Mouse (Mus musculus) frontal cortex, postnatal 14 days (tissue): Measurements from ENCODE around the gene Zfp961.
"Not testable (repeated sequence)": the region's sequence is repeated elsewhere in the genome, so short reads cannot be mapped to it uniquely, and the experiment has no call there.

Experiments
- DNase-seq, 2 experiments: peaks; one replicate each; pipeline ENCODE4 v3.0.0; 2022; ENCODE audit warnings: low spot score in 2 of 2

The Zfp961 gene

DNA sequence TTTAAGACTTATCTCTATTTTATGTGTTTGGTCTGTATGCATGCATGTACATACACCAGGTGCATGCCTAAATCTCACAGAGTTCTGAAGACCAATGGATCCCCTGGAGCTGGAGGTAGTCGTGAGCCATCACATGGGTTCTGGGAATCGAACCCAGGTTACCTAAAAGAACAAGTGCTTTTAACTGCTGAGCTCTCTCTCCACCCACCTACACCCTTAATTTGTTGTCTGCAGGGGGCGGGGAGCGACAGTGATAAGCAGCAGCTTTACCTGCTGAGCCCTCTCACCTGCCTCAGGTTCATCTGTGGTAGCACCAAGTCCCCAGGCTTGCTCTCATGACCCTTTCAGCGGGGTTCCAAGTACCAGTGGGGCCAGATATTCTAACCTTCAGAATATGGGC is 11.0 kb downstream of the Zfp961 start:
- no peak for DNase-seq

DNA sequence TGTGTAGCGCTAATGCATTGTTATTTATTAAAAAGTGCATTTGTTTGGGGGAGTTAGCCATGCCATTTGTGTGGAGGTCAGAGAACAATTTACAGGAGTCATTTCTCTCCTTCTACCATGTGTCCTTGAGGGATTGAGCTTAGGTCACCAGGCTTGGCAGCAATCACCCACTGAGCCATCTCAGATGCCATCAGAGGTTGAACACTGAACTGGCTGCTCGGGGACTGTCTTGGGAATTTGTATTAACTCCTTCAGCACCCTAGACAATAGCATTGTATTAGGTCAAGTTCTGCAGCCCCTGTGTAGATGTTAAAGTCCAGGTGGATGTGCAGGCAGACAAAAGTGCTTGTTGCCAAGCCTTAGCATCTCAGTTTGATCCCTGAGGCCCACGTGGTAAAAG is 13.2 kb downstream of the Zfp961 start:
- no peak for DNase-seq

DNA sequence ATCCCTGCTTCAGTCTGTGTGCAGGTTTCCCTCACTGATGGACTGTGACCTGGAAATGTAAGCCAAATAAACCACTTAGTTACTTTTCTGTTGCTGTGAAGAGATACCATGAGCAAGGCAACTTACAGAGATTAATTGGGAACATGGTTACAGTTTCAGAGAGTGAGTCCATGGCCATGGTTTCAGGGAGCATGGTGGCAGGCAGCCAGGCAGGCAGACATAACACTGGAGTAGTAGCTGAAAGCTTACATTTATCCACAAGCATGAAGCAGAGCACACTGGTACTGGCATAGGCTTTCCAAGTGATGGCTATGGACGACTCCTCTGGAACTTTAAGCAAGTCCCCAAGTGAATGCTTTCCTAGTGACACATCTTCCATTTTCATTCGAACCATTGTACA is 14.3 kb downstream of the Zfp961 start:
- no peak for DNase-seq

DNA sequence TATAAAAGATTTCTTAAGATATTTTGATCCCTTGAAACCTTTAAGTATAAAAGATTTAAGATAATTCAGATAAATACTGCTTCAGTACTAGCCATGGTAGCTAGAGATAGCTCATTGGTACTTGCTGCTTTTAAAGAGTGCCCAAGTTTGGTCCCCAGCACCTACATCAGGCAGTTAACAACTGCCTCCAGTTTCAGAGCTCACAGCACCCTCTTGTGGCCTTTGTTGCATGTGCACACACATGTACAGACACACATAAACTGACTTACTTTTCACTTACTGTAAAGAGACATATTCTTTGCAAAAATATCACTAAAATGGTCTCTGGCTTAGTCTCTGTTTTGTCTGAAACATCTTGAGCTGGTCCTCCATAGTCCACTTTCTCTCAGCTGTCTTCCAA is 15.6 kb downstream of the Zfp961 start:
- DNase-seq = no peak

DNA sequence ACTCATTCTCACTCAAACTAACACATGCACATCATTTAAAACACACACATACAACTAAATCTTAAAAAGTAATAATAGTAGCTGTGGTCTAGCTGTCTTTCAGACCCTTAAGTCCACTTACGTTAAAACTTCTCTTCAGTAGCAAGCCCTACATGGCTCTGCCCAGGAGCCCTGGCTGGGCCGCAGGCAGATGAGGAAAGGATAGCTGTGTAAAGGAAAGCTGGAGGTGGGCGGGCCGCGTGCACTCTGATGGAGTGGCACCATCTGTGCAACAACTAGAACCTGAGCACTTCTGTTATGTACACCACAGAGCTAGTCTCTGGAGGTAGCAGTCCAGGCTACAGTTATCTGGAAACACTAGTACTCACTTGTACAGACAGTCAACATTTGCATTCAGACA is 16.4 kb downstream of the Zfp961 start:
- DNase-seq = no peak

DNA sequence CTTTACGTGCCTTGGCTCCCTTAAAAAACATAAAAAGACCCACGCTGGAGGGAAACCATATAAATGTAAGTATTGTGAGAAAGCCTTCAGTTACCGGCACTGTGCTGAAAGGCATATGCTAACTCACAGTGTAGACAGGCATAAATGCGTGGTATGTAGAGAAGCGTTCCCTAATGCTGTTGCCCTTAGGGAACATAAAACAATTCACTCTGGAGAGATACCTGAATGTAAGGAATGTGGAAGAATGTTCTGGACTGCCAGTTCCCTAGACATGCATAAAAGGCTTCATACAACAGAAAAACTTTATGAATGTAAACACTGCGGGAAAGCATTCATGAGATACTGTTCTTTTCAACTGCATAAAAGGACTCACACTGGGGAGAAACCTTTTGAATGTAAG is 17.3 kb downstream of the Zfp961 start:
- DNase-seq = no peak

DNA sequence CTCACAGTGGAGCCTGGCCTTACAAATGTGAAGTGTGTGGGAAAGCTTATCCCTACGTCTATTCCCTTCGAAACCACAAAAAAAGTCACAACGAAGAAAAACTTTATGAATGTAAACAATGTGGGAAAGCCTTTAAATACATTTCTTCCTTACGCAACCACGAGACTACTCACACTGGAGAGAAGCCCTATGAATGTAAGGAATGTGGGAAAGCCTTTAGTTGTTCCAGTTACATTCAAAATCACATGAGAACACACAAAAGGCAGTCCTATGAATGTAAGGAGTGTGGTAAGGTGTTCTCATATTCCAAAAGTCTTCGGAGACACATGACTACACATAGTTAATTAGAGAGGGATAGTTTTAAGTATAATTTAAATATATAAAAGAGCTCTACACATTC is 17.8 kb downstream of the Zfp961 start:
- no peak for DNase-seq

DNA sequence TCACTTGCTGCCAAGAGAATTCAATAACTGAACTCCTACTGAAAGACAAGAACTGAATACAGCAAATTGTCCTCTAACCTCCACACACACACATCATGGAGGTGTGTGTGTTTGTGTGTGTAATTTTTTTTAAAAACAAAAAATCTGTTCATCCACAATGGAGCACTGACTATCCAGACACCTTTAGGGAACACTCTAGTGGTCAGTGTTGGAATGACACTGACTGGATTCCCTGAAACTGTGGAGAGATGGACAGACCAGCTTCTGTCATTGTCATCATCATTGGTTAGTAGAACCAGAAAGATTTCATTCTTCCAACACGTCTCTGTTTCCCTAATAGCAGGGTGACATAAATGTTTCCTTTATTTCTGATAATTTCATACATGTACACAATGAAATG is 21.1 kb downstream of the Zfp961 start:
- DNase-seq = no peak

DNA sequence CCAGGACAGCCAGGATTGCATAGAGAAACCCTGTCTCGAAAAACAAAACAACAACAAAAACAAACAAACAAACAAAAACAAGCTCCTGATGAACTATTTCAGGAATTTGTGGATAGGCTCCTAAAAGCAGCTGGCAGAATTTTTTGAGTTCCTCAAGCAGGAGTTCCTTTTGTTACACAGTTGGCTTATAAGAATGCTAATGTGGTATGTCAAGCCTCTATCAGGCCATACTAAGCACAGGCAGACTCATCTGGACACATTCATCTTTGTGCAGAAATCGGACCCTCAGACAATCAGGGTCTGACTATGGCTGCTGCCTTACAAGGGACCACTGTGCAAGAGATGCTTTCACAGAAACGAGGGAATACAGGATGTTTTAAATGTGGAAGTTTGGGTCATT is 23.4 kb downstream of the Zfp961 start:
- DNase-seq = no peak

DNA sequence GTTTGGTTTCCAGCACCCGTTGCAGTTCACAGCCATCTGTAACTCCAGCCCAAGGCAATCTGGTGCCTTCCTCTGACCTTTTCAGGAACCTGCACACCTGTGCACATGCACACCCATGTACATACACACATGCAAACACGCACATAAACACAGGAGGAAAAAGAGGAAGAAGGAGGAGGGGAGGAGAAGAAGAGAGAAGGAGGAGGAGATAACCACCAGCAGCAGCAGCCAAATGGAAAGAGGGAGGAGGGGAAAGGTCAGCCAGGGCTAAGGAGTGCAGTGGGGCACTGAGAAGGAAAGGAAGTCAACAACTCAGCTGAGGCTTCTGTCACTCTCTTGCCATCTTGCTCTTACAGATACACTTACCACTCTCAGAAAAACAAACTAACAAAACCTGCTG is 30.2 kb downstream of the Zfp961 start:
- DNase-seq = no peak

DNA sequence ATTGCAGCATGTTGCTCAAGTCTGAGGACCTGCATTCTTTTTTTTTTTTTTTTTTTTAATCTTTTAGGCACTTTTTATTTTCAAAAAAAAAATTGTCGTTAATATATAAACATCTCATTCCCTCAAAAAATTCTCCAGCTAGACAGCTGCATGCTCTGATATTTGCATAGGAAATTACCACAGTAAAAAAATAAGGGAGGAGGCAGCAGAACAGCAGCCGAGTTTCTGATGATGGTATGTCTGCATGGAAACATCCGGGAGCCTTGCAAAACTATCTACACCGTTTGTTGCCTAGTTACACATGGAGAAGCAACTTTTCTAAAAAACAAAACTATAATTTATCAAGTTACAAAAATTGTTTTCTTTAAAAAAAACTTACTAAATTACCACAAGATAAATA is 30.6 kb downstream of the Zfp961 start:
- no peak for DNase-seq

DNA sequence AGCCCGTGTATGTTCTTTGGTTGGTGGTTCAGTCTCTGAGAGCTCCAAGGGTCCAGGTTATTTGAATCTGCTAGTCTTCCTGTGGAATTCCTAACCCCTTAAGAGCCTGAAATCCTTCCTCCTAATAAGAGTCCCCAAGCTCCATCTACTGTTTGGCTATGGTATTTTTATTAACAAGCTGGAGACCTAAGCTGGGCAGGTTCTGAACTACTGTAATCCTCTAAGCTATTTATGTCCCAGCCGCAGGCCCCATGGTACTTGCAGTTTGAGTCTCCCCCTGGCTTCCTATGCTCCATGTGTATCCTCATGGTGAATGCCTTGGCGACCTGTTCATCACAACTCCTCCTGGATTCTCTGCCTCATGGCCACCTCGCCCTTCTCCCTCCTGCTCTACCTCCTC is 33.8 kb downstream of the Zfp961 start:
- no peak for DNase-seq

DNA sequence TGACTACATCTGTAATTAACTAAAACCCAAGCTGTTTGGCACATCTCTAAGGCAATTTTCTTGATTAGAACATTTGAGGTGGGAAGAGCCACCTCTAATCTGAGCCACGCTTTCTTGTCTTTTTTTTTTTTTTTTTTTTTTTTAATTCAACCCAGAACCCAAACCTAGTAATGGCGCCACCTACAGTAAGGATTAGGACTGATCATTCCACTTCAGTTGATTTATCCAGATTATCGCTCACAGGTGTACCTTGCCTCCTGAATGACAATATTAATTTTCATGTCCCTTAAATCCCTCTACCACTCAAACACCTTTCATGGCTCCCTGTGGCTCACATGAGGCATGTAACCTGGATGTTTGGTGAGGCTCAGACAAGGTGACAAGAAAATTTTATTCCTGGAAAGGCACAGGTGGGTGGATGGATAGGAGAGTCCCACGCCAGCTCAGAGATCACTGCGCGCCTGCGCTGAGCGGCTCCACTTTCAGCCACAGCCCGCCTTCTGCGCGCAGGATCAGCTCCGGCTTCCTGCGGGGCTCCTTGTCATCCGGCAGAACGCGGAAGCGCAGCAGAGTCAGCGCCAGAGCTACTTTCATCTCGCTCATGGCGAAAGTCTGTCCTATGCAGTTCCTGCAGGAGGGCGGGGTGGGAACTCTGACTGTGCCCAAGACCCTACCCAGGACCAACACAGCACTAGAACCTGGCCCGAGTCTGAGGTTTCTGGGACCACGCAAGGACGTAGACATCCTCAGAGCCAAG is 37.5 kb downstream of the Zfp961 start:
- peak; percentile 61 to 65 for DNase-seq

DNA sequence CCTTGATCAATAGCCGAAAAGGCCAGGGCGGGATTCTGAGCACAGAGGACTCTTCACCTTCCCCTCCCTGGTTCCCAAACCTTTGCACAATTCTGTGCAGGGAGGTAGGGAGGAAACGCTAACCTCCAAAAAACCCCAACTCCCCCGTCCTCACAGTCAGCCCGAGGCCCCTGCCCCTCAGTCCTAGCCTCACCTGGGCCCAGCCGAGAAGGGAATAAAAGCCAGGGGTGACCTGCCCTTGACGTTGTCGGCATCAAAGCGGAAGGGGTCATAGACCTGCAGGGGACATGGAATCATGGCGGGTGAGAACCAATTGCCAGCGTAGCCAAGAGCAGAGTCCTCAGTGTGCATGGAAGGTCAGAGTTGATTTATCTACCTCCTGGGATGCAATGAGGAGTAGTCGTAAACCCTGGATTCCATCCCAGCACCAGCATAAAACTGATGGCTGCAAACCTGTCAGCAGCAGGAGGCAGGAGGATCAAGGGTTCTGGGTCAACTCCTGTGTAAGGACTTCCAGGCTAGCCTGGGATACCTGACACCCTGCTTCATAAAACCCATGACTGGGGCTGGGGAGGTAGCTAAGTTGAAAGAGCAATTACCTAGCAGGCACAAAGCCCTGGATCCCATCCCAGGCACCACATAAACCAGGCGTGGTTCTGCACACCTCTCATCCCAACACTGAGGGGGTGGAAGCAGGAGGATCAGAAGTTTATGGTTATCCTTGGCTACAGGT is 38.2 kb downstream of the Zfp961 start:
- no peak for DNase-seq

DNA sequence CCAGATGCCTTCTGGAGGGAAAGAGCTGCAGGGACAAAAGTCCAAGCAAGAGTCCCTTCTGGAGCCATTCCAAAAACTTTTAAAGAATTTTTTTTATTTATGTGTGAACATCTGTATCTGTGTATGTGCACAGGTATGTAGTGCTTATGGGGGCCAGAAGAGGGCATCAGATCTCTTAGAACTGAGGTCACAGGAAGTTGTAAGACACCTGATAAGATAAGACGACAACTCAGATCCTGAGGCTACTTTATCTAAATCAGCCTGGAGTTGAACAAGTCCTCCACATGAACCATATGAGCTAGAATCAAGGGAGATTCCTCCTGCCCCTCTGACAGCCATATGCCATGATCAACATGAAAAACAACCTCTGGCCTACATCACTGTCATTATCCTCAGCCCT is 48.6 kb downstream of the Zfp961 start:
- DNase-seq = no peak

DNA sequence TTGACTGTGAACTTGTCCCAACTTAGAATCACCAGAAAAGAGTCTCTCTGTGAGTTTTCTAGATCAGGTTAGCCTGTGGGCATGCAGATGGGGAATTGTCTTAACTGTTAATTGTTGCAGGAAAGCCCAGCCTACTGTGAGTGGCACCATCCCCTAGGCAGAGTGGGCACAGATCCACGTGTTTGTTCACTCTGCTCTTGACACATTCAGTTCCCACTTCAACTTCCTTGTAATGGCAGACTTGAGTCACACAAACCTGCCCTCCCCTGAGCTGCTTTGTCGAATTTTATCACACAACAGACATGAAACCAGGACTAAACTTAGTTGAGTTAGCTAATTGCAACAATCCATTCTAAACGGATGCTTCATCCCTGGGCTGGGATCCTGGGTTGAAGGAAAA is 49.4 kb downstream of the Zfp961 start:
- no peak for DNase-seq

DNA sequence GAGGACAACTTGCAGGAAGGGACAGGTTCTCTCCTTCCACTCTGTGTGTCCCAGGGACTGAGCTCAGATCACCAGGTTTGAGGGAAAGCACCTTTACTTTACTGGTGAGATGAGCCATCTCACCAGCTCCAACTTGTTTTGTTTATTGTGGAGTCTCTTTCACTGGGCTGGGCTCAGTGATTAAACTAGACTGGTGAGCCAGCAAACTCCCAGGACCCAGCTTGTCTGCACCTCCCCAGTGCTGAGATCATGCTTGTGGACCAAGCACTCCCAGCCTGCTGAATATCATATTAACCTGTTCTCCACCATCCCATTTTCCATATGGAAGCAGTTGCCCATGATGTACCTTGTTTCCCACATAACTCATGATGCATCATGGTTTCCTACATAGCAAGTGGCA is 52.1 kb downstream of the Zfp961 start:
- DNase-seq = no peak

DNA sequence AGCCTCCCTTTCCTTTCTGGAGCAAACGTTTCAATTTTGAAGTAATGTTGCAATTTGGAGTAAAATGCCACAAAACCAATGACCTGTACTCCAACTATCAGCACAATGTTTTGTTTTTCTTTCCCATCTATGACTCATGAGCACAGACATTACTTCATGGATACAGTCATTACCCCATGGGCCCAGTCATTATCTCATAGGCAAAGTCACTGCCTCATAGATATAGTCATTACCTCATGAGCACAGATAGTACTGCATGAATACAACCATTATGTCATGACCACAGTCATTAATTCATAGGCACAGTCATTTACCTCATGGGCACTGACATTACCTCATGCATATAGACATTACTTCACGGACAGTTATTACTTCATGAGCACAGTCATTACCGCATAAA is 55.1 kb downstream of the Zfp961 start:
- no peak for DNase-seq

DNA sequence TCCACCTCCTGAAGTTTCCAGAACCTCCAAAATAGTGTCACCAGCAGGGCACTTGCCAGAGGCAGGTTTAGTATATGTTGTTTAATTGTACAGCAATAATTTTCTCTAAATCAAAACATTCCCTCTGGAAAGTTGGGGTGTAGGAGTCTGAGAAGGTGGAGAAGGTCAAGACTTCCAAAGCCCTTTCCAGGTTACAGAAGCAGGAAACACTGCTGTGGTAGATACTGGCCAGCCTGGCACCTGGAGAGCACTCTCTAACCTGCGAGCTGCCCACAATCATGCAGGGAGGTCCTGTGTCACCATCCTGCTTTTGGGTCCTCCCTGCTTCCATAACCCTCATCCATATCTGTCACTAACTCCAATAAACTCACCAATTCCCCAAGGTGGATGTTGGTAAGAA is 55.9 kb downstream of the Zfp961 start:
- DNase-seq = no peak

DNA sequence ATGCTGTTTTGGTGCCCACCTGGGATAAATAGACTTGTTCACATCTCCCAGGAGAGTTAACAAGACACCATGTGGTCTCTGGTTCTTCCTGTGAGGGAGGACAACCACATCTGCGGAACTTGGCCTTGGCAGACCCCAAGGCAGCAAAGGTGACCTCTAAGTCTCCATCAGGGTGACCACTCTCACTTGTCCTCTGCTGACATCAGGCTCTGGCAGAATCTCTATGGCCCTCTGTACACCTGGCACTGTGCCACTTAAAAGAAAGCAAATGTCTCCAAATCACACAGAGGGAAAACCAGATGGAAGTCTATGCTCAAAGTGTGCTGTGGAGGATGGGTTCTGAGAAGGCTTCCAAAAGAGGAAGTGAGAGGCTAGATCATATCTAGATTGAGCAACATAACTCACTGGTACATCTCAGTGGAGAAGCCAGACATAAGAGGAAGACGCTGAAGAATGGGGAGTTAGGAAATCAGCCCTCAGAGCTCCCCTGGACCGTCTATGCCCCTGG is 57.4 kb downstream of the Zfp961 start:
- no peak for DNase-seq

DNA sequence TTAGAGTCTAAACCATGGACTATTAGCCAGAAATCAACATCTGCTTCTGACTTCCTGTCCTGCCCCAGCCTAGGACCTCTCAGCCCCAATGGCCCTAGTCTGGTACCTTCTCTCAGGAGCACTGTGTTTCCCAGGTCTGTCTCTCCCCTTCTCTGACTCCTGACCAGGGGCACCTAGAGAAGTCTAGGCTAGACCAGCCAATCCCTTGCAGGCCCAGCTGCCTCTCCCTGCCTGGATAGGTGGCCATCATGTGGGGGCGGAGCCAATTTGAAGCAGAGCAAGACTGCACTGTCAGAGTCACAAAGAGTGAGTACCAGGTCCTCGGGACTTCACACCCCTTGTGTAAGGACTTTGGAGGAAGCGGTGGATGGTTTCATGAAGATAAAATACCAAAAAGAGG is 58.6 kb downstream of the Zfp961 start, which contains the start of gene Cyp4f18:
TSS of gene Cyp4f18 (minus strand) at position 154 of the 400 bp plus-strand sequence.
- no peak for DNase-seq

DNA sequence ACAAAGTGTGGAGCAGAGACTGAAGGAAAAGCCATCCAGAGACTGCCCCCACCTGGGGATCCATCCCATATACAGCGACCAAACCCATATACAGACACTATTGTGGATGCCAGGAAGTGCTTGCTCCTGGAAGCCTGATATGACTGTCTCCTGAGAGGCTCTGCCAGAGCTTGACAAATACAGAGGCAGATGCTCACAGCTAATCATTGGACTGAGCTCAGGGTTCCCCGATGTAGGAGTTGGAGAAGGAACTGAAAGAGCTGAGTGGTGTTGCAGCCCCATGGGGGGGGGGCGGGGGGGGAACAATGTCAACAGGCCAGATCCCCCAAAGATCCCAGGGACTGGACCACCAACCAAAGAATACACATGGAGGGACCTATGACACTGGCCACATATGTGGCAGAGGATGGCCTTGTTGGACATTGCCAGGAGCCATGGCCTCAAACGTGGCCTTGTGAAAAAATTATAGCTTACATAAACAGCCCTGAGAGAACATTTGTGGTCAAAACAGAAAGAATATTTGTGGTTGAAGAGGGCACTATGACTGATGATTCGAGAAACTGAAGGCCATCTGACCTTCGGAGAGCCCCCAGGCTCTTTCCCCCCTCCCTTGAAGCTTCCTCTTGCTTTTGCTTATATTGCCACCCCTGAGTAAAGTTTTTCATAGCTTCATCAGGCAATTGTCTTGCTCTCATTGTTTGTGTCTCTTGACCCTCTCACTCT is 62.8 kb downstream of the Zfp961 start:
- not testable (repeated sequence) for DNase-seq

DNA sequence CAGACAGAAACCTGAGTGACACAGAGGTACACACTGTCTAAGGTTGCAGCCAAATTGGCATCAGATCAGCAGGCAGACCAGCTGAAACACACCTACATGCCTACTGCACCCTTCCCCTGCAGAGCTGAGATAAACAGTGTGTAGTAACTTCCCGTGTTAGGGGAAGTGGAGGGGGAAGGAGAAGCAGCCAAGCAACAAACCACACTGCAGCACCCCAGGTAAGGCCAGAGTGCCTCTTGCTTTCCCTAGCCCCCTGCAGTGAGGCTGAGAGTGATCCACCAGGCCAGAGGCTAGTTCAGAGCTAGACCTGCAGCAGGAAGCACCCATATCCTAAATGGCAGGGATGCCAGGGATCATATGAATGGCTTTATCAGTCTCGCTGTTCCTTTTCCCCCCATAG is 66.5 kb downstream of the Zfp961 start:
- not testable (repeated sequence) for DNase-seq
